Mouse (Mus musculus): Measurements from ENCODE around the gene Nccrp1.
A peak's percentile ranks its signal among the peaks of the same experiment; 100 is the strongest.
"Not testable (repeated sequence)": the region's sequence is repeated elsewhere in the genome, so short reads cannot be mapped to it uniquely, and the experiment has no call there.

The Nccrp1 gene

DNA sequence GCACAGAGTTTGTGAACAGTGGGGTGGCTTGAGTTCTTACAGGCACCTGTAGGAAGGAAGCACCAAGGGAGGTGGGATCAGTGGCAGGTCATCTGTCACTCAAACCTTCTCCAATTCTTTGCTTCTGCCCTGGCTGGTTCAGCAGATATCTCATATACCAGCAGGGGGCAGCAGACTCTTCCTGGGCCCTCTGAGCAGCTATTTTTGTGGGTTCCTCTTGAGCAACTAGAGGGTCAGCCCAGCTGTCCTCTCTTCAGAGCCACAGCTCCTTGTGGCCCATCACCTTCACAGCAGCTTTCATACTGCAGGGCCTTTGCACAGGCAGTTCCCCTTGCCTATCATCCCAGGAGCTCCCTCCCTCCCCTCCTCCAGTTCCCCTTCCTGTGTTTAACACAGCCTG is 21.2 kb upstream of the Nccrp1 start:
- DNase-seq = peak; percentile 71 to 79

- no peak for DNase-seq
Observed at GRCm38 (mm10) chr7:28567539-28567938, 20.5 kb upstream of the Nccrp1 start.

- no peak for DNase-seq
Observed at GRCm38 (mm10) chr7:28565407-28565806, 18.4 kb upstream of the Nccrp1 start.

DNA sequence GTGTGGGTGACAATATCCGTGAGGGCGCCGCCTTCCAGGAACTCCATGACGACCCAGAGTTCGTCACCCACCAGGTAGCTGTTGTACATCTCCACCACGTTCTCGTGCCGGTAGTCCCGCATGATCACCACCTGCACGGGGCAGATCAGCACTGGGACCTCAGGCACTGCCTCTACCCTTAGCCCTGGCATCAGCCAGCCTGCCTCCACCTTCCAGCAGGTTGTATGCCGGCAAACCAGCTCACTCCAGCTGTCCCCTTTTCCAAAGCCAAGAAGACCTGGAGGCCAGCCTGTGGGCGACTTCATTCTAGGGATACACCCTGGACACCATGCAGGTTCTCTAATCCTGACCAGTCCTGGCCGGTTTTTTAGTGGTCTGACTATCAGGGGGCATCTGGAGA is 15.9 kb upstream of the Nccrp1 start:
- DNase-seq = no peak

DNA sequence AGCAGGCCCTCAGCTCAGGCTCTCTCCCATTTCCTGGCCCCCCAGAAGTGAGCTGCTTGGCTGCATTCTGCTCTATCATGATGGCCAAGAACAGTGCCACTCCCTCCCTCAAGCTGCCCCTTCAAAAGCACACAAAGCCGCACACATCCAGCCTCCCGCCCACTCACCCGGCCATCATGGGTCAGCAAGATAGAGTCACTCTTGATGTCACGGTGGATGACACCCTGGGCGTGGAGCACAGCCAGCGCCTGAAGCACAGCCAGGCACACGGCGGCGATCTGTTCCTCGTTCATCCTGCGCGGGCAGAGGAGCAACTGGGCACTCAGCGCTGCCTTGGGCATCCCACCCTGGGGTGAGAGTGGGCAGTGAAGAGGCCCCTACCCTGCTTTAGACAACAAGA is 15.3 kb upstream of the Nccrp1 start:
- no peak for DNase-seq

DNA sequence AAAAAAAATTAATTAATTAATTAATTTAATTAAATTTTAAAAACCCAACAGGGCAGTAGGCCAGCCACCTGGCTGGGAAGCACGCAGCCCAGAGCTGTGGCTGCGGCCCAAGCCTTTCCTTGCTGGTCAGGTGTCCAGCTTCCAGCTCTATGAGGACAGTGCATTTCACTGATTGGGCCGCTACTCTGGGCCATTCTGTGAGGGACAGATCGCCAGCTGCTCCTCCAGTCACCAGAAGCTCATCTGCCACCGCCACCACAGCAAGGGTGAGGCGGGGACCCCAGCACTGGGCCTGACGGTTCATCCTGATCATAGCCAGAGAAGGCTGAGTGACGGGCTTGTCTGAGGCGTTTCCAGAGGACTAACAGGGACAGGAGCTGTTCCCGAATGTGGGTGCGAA is 14.9 kb upstream of the Nccrp1 start:
- no peak for DNase-seq

- DNase-seq = no peak
Observed at GRCm38 (mm10) chr7:28560856-28561255, 13.8 kb upstream of the Nccrp1 start.

- DNase-seq = peak; percentile 72 to 81
Observed at GRCm38 (mm10) chr7:28558486-28558885, 11.4 kb upstream of the Nccrp1 start.

DNA sequence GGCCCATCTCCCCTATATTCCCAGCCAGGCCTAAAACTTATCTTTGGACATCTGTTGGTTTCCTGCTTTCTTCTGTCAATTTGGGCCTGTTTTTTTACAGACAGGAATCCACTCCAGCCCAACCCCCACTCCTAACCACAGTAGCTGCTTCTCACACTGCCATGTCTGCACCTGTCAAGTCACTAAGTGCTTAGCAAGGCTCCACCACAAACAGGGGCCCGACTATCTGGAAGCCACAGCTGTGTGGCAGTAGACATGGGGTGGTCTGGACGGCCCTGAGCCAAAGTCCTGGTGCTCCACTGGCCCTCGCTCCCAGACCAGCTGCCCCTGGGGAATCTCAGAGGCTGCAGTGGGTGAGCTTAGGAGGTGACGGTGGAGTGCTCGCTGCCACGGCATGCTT is 10.7 kb upstream of the Nccrp1 start:
- DNase-seq = no peak

GRCm38 (mm10) chr7:28557069-28557468 is 10.0 kb upstream of the Nccrp1 start:
- DNase-seq = no peak

DNA sequence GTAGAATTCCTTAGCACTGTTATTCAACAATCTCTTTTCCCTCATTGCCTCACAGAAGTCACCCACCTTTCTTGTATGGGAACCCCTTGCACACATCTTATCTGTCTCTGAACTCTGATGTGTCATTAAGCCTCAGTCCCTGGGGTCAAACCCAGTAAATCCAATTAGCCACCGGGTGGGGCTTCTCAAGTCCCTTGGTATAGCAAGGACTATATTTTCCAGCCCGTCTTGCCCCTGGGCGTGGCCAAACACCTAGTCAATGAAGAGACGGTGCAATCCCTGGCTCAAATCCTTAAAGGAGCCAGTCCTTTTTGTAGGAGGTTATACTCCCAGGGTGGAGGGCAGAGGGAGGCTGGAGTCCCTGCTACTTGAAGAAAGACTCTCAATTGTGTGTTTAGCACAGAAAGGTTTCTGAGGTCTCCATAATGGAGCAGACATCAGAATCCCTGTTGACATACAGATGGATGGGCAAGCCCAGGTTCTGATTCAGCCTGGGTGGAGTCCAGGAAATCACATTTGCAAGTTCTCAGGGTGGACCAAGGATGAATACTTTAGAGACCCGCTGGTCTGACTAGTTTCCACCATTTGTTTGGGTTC is 9.0 kb upstream of the Nccrp1 start:
- DNase-seq = no peak

GRCm38 (mm10) chr7:28553076-28553475 is 6.0 kb upstream of the Nccrp1 start:
- no peak for DNase-seq

DNA sequence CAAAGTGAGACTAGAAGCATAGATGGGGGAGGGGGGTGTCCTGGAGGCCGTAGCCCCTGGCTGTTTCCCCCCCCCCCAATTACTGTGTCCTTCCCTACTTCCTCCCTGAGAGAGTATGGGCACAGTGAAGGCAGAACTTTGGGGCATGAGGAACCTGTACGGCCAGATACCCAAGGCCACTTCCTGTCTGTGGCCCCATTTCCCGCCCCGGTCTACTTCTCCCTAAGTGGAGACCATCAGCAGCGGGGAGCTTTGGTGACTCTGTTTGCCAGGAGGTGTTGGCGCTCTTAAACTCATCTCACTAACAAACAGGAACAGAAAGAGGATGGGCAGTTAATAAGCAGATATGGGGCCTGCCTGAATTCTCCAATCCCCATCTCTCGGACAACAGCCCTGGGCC is 574 bp upstream of the Nccrp1 start:
- DNase-seq = no peak

GRCm38 (mm10) chr7:28546649-28547048 is 405 bp downstream of the Nccrp1 start:
- no peak for DNase-seq

GRCm38 (mm10) chr7:28545891-28546210 is 1.2 kb downstream of the Nccrp1 start:
- DNase-seq = no peak

- peak; percentile 41 to 57 for DNase-seq
Observed at GRCm38 (mm10) chr7:28545048-28545890, 1.8 kb downstream of the Nccrp1 start.

DNA sequence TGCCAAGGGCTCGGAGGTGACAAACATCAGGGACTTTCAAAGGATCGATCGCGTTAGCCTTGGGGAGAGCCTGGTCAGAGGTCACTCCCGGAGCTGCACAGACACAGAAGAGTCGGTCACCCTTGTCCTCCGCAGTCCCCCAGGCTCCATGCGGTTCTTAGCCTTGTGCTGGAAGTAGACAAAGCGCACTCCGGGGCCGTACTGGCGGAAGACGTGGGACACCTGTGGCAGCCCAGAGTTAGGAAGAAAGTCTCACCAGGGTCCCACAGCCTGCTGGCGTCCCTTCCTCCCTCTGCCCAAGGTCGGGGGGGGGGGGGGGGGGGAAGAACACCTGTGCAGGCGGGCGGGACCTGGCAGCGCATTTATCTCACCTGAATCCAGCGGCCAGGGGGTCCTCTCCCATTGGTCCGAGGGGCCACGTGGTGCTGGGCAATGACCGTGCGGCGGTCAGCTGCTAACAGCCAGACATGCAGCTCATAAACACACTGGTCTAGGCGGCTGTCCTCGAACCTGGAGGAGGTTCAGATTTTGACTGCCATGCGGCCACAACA is 2.9 kb downstream of the Nccrp1 start:
- peak; percentile 45 to 66 for DNase-seq

- DNase-seq = no peak
Observed at GRCm38 (mm10) chr7:28540526-28540925, 6.5 kb downstream of the Nccrp1 start, which contains the start of gene Sycn. Sycn (plus strand) TSS chr7:28540885.

DNA sequence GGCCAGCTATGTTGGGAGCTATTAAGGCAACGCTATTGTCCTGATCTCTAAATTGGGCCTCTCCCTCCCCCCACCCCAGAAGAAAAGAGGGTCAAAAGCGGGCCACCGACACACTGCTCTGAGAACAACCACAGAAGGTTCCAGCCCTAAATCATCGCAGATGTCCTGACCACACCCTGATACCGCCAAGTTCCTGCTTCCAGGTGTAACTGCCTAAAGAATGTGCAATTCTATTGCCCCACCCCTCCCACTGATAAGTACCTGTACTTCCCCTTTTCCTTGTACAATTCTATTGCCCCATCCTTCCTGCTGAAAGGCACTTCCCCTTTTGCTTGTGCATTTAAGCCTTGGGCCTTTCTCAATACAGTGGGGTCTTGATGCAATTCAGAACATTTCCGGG is 8.2 kb downstream of the Nccrp1 start:
- not testable (repeated sequence) for DNase-seq

GRCm38 (mm10) chr7:28532005-28532404 is 15.0 kb downstream of the Nccrp1 start:
- no peak for DNase-seq

DNA sequence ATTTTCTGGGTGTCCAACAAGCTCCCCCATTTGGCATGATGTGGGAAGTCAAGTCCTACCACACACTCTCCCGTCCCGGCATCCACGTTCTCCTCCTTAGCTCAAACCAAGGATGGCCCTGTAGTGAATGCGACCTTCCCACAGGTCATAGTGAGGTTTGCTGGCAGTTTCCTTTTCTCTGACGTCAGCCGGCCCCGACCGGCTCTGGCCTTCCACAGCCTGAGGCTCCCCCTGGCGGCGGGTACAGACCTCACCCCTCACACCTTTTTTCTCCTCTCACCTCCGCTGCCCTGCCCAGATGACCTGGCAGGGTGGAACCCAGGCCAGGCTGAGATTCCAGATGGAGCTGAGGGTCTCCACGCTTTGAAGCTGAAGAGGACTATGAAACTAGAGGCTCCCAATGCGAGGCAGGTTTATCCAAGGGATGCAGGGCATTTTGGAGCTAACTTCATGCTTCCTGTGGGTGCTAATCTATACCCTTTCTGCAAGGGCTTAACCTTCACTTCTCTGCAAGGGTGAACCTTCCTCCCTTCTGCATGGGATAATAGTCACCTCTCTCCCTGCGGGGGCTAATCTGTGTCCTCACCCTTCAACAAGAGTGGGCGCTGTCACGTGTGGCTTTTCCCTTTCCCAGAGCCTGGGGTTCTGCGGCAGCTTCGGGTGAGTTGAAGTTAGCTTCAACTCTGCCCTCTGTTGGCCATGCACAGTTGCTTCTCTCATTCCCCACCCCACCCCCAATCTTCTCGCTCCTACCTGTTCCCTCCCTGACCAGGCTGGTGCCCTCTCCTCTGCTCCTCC is 18.9 kb downstream of the Nccrp1 start:
- DNase-seq = peak; percentile 90 to 91

DNA sequence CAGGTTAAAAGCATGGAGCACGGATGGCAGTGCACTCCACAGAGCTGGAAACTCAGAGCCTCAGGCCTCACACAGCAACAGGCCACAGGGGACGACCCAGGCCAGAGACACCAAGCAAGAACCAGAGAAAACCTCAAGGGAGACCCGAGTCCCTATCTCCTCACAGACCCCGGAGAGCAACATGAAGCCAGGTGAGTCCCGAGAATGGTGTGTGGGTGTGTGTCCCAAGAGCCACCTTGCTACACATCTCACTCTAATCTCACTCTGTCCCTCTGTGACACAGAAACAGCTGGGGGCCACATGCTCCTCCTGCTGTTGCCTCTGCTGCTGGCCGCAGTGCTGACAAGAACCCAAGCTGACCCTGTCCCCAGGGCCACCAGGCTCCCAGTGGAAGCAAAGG is 24.5 kb downstream of the Nccrp1 start, which contains the start of gene Ifnl3:
TSS of gene Ifnl3 (plus strand) at position 301 of the 400 bp plus-strand sequence.
- not testable (repeated sequence) for DNase-seq

DNA sequence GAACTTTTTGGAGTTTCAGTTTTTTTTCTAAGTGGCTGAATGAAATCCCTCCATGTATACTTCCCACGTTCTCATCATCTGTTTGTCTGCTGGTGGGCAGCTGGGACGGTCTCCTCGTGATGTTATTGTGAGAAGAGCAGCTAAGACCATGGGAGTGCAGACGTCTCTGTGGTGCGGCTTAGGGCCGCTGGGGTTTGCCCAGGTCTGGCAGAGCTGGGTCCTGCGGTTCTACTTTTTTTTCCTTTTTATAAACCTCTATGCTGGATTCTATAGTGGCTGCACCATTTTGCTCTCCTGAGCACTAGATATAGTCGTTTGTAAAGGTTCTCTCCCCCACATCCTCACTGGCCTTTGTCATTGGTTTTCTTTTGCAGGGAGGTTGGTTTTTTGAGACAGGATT is 35.6 kb downstream of the Nccrp1 start:
- no peak for DNase-seq

Data from kidney, postnatal 4 days (tissue).